Mouse (Mus musculus) bone marrow macrophage, adult 2 months (primary cell): ENCODE data around the gene Hoxa13.

ENCODE experiments used
- CTCF ChIP-seq: IDR thresholded peaks from 2 replicates; pipeline ENCODE4 v1.5.1; 2012; ENCODE audit warnings: low read depth, mild to moderate bottlenecking, low read length, moderate library complexity
- POLR2A ChIP-seq: IDR thresholded peaks from 2 replicates; pipeline ENCODE4 v1.6.1; 2012; ENCODE audit warnings: mild to moderate bottlenecking, low read depth, low read length, borderline replicate concordance

GRCm38 (mm10) chr6:52233546-52234427, 26.9 kb downstream of the Hoxa13 start:
- TF ChIP-seq CTCF: no peak
- TF ChIP-seq POLR2A: no peak
